Mouse (Mus musculus) MEL (cell line): Measurements from ENCODE around the gene Map3k6.

Source experiments
- CHD1 ChIP-seq: IDR thresholded peaks from 2 replicates; pipeline ENCODE4 v1.6.1; 2012; ENCODE audit warnings: low read depth, mild to moderate bottlenecking, inconsistent platforms, low read length, improper control_type of control experiment
- EP300 ChIP-seq, 2 experiments: IDR thresholded peaks; 2 replicates each; pipeline ENCODE4 v1.6.1; 2011; ENCODE audit warnings: improper control_type of control experiment in 2 of 2, low read length in 2 of 2, low read depth in 1 of 2, mild to moderate bottlenecking in 1 of 2
- GABPA ChIP-seq: IDR thresholded peaks from 2 replicates; pipeline ENCODE4 v1.6.1; 2012; ENCODE audit warnings: low read depth, mild to moderate bottlenecking, inconsistent platforms, low read length, improper control_type of control experiment, moderate library complexity
- GATA1 ChIP-seq: IDR thresholded peaks from 2 replicates; pipeline ENCODE4 v1.6.1; 2011; ENCODE audit warnings: low read depth, low read length, improper control_type of control experiment
- MAX ChIP-seq: IDR thresholded peaks from 2 replicates; pipeline ENCODE4 v1.6.1; 2011; ENCODE audit warnings: low read length, improper control_type of control experiment
- MAZ ChIP-seq: IDR thresholded peaks from 2 replicates; pipeline ENCODE4 v1.6.1; 2012; ENCODE audit warnings: low read depth, mild to moderate bottlenecking, inconsistent platforms, low read length, improper control_type of control experiment
- POLR2A ChIP-seq, 2 experiments: IDR thresholded peaks; 2 replicates each; pipeline ENCODE4 v1.6.1; 2011 to 2012; ENCODE audit warnings: low read length in 2 of 2, mild to moderate bottlenecking in 2 of 2, control low read depth in 1 of 2, improper control_type of control experiment in 1 of 2, low read depth in 1 of 2, moderate library complexity in 1 of 2; ENCODE audit not compliant: control insufficient read depth in 1 of 2, insufficient read depth in 1 of 2, poor library complexity in 1 of 2
- TAL1 ChIP-seq: IDR thresholded peaks from 2 replicates; pipeline ENCODE4 v1.6.1; 2012; ENCODE audit warnings: mild to moderate bottlenecking, inconsistent platforms, low read length, moderate library complexity, mixed read lengths
- TBP ChIP-seq: IDR thresholded peaks from 2 replicates; pipeline ENCODE4 v1.8.0; 2011; ENCODE audit warnings: low read depth, low read length, improper control_type of control experiment

DNA sequence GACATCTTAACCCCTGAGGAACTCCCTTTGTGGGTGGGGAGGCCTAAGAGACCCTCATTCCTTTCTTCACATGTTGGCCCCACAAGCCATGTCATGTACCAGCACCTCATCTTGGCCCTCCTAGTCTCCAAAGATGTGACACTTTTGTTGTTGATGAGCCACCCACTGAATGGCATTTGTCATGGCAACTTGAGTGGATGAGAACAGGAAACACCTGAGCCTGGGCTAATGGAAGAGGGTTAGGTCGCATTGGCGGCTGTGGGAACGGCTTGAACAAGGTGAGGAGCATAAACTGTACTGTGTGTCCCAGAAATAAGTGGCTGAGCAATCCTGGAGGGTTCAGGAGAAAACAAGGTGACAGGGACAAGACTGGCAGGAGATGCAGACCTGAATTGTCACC, 28.3 kb downstream of the Map3k6 start:
- no peak for TF ChIP-seq EP300 (IDR thresholded peaks at IDR 0.05; ENCODE audit: low read depth in 1 of 2, low read length in 2 of 2)
- TF ChIP-seq POLR2A (IDR thresholded peaks at IDR 0.05; ENCODE audit: control insufficient read depth in 1 of 2, insufficient read depth in 1 of 2, low read depth in 1 of 2, low read length in 2 of 2, poor library complexity in 1 of 2) = no peak
- no peak for TF ChIP-seq TAL1
- TF ChIP-seq GATA1 = no peak
- no peak for TF ChIP-seq TBP
- TF ChIP-seq MAX = no peak
- no peak for TF ChIP-seq MAZ
- no peak for TF ChIP-seq GABPA
- no peak for TF ChIP-seq CHD1
